Mouse (Mus musculus) kidney, adult 2 months (tissue): ENCODE results near the gene Mfap3. TPM values are rescaled to one million over a fixed set of nuclear protein-coding genes. Genes with fewer than 3 reads are reported as not detected.

Source experiments
- DNase-seq: peaks from one replicate; pipeline ENCODE4 v3.0.0; 2021
- H3K27ac ChIP-seq: fragments of 200-500 bp; 2 replicates; pipeline ENCODE4 v1.5.1; 2012; ENCODE audit warnings: low read depth, low read length, control low read depth, inconsistent platforms; ENCODE audit not compliant: insufficient read depth
- H3K27me3 ChIP-seq: fragments of 200-500 bp; replicated peaks from 2 replicates; pipeline ENCODE4 v1.6.1; 2012; ENCODE audit warnings: mild to moderate bottlenecking, moderate library complexity, low read length, inconsistent platforms; ENCODE audit not compliant: control insufficient read depth, insufficient read depth
- H3K36me3 ChIP-seq: fragments of 200-500 bp; 2 replicates; pipeline ENCODE4 v1.6.1; 2012; ENCODE audit warnings: mild to moderate bottlenecking, moderate library complexity, low read length, inconsistent platforms; ENCODE audit not compliant: control insufficient read depth, insufficient read depth
- H3K4me1 ChIP-seq: fragments of 200-500 bp; 2 replicates; pipeline ENCODE4 v1.6.1; 2011; ENCODE audit warnings: low read length; ENCODE audit not compliant: control insufficient read depth, insufficient read depth
- H3K4me3 ChIP-seq: fragments of 200-500 bp; 2 replicates; pipeline ENCODE4 v1.5.1; 2011; ENCODE audit warnings: mild to moderate bottlenecking, low read depth, low read length, control low read depth; ENCODE audit not compliant: insufficient read depth
- CTCF ChIP-seq: fragments of 200-500 bp; conservative IDR thresholded peaks from 2 replicates; pipeline ENCODE4 v1.5.1; 2011; ENCODE audit warnings: low read depth, mild to moderate bottlenecking, control low read depth, low read length, moderate library complexity, mixed read lengths; ENCODE audit not compliant: insufficient read depth, insufficient read length
- POLR2A ChIP-seq: fragments of 200-500 bp; IDR thresholded peaks from one replicate; pipeline ENCODE4 v1.6.1; 2011; ENCODE audit warnings: low read depth, low read length, control low read depth
- WGBS: fragments of 180-500 bp; shearing (Covaris S2); methylation state at CpG from one replicate; pipeline ENCODE4 v1.1.7; 2018; 5-methylcytosine and 5-hydroxymethylcytosine counted together
- polyA plus RNA-seq: library from polyadenylated mRNA; depleted of rRNA; stranded (reverse); fragments of >200 nt; gene quantifications from 2 replicates; pipeline ENCODE4 v1.2.3, GENCODE M21; 2012

Gene Mfap3
- polyA plus RNA-seq, 1 experiment, result 10.6 TPM

DNA sequence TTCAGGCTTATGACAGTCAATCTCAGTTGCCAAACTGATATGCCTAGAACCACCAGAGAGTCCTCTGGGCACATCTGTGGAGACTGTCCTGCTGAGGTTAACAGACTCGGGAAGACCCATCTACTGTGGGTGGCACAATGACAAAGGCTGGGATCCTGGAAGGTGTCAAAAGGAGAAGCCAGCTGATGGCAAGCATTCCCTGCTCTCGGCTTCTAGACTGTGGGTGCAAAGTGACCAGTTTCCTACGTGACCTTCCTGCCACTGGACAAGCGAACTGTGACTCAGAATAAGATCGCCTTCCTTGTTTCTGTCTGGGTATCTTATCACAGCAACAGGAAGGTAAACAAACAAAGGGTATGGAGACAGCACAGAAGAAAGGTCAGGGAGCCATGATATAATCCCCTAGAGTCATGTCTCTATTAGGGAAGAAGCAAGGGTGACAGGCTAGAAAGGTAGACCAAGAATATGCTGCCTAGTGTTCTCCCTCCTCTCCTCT, 1.5 kb upstream of the Mfap3 start:
- no peak overlapping the region for H3K4me3 ChIP-seq
- 0 out of 2 replicates have a peak, but pooled peaks cover 1% of the 10 kb centered on the region for H3K36me3 ChIP-seq
- no peak for TF ChIP-seq POLR2A
- TF ChIP-seq CTCF, result no peak
- no peaks in the 10 kb centered on the region; the same call in 1 of the 2 replicates for H3K4me1 ChIP-seq
- 46% methylated on average over 5 of the region's 5 CpGs for WGBS
- DNase-seq, result no peak
- no peak overlapping the region for H3K27ac ChIP-seq
- no peaks in the 10 kb centered on the region for H3K27me3 ChIP-seq

DNA sequence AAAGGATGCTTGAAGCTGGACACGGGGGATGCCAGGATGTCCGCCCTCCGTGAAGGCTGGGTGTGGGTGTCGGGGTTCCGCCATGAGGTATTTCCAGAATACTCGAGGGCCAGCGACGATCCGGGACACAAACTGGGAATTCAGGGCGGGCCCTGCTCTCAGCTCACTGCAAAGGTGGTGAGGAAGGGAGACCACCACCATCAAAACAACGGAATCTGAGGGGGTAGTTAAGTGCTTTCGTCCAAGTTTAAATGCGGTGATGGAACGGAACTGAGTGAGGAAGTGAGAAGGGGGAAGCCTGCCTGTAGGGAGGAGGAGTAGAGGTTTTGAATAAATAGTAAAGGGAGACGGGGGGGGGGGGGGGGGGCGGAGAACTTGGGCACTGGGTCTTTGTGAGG, 286 bp downstream of the Mfap3 start:
- DNase-seq, result no peak
- Histone ChIP-seq H3K27ac (no peak overlapping the region; the same call in 1 of the 2 replicates), H3K36me3 (no peaks in the 10 kb centered on the region), H3K4me3 (peak overlapping the region; percentile 97), H3K27me3 (no peaks in the 10 kb centered on the region), H3K4me1 (no peaks in the 10 kb centered on the region; the same call in 1 of the 2 replicates)
- TF ChIP-seq POLR2A (no peak), CTCF (no peak)
- WGBS, result 1% methylated on average over 16 of the region's 16 CpGs

DNA sequence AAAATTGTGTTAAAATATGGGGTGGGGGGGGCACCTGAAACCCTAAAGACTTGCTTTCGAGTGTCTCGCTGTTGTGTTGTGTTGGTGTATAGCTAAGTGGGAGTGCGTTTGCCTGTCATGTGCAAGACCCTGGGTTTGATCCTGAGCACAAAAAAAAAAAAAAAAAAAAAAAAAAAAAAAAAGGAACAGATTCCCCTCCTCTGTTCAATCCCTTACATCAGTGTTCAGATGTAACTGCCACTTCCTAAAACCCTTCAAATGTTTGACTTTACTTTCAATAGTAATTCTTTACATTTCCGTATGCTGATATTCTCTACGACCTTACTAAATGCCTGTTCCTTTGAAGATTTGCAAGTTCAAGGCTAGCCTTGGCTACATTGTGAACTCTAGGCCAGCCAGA, 840 bp downstream of the Mfap3 start:
- TF ChIP-seq POLR2A, result no peak
- TF ChIP-seq CTCF, result no peak
- WGBS, result 64% methylated on average over 5 of the region's 5 CpGs
- H3K4me3 ChIP-seq, result 0 out of 2 replicates have a peak overlapping the region, but pooled peaks have one; percentile 21
- H3K4me1 ChIP-seq, result peaks cover under 1% of the 10 kb centered on the region; the same call in 1 of the 2 replicates
- H3K36me3 ChIP-seq, result no peaks in the 10 kb centered on the region
- DNase-seq, result no peak
- no peak overlapping the region for H3K27ac ChIP-seq
- no peaks in the 10 kb centered on the region for H3K27me3 ChIP-seq

DNA sequence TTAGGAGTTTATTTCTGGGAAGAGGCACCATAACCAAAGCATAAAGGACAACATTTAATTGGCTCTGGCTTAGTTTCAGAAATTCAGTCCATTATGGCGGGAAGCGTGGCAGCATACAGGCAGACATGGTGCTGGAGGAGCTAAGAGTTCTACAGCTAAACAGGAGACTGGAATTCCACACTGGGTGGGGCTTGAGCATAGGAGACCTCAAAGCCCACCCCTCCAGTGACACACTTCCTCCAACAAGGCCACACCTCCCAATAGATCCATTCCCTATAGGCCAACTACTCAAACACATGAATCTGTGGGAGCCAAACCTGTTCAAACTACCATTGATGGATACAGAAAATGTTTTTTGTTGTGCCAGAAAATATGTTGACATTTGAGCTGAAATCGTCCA, 2.7 kb downstream of the Mfap3 start:
- no peak for TF ChIP-seq POLR2A
- TF ChIP-seq CTCF, result no peak

DNA sequence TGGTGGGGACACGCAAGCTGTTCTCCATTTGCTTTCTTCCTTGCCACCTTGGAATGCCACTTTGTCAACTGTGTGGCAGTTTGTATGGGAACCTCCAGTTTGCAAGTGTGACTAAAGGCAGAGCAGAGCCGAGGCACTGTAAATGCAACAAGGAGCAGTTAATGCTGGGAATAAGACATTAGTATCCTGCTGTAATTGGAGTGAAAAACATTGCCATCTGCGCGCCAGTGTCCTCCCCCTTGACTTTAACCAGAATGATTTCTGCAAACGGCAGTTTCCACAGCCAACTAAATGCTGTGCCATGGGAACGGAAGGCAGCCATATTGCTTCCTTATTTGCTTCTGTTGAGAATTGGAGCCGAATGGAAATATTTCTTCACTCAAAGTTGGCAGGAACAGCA, 3.6 kb downstream of the Mfap3 start:
- DNase-seq, result peak; percentile 17
- 83% methylated on average over 7 of the region's 7 CpGs for WGBS
- no peak overlapping the region for H3K27ac ChIP-seq
- peaks cover 5% of the 10 kb centered on the region; the same call in 1 of the 2 replicates for H3K4me1 ChIP-seq
- H3K27me3 ChIP-seq, result no peaks in the 10 kb centered on the region
- no peak overlapping the region for H3K4me3 ChIP-seq
- H3K36me3 ChIP-seq, result no peaks in the 10 kb centered on the region
- no peak for TF ChIP-seq POLR2A
- no peak for TF ChIP-seq CTCF

More for the DNA sequence above, 2.7 kb downstream of the Mfap3 start:
- no peak for DNase-seq
- Histone ChIP-seq H3K27me3 (no peaks in the 10 kb centered on the region), H3K36me3 (no peaks in the 10 kb centered on the region), H3K27ac (no peak overlapping the region), H3K4me3 (no peak overlapping the region), H3K4me1 (peaks cover 5% of the 10 kb centered on the region; the same call in 1 of the 2 replicates)
- WGBS, result 95% methylated on average over 3 of the region's 3 CpGs

DNA sequence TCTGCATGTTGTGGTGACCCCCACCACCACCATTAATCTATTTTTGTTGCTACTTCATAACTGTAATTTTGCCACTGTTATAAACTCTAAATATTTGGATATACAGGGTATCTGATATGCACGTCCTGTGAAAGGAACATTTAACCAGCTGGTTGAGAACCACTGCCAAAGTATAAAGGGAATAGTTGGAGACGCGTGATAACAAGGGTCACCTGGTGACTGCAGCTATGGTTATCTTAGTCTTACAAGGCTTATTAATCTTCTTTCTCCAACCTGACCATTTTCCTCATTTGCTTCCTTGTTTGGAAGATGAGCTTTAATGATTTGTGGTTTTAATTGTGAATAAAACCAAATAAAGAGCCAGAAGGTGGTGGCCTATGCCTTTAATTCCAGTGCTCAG, 5.0 kb downstream of the Mfap3 start:
- no peaks in the 10 kb centered on the region for H3K36me3 ChIP-seq
- WGBS, result 83% methylated on average over 3 of the region's 3 CpGs
- DNase-seq, result no peak
- no peak overlapping the region for H3K27ac ChIP-seq
- H3K4me1 ChIP-seq, result peaks cover 5% of the 10 kb centered on the region; the same call in 1 of the 2 replicates
- no peak overlapping the region for H3K4me3 ChIP-seq
- no peak for TF ChIP-seq CTCF
- no peak for TF ChIP-seq POLR2A
- H3K27me3 ChIP-seq, result no peaks in the 10 kb centered on the region

DNA sequence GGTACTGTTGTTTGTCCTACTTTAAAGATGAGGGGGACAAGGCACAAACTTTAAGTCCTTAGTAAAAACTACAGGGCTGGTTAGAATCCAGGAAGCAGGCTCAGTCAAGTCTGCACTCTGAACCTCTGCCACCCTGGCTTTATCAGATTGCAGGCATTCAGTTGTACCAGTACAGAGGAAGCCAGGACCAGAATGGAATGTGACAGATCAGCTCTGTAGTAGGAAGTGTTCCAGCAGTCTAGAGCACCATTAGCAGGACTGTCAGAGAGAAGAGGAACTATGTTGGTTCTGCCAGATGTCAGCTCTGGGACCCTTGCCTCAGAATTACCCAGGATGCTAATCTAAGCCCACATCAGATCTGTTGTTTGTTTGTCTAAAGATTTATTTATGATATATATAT, 6.1 kb downstream of the Mfap3 start:
- Histone ChIP-seq H3K4me3 (no peak overlapping the region), H3K27ac (peak overlapping the region; percentile 45; the same call in 1 of the 2 replicates), H3K4me1 (peaks cover 5% of the 10 kb centered on the region; the same call in 1 of the 2 replicates), H3K27me3 (no peaks in the 10 kb centered on the region), H3K36me3 (no peaks in the 10 kb centered on the region)
- TF ChIP-seq CTCF (no peak), POLR2A (no peak)
- DNase-seq, result peak; percentile 46

DNA sequence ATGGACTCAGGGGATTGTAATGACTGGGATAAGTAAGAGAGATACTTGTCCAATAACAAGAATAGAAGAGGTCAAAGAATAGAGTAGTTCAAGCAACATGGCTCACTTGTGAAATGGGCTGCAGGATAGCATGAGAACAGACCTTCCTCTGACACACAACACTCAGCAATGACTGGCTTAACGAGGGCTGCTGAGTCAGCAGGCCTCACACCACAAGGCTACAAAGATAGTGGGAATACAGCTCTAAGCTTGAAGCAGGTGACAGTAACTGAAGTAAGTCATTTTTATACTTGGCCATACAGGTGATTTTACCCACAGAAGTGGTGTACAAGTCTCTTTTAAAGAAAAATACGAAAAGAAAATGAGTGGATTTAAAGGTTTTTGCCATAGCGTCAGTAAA, 7.4 kb downstream of the Mfap3 start:
- H3K27me3 ChIP-seq, result no peaks in the 10 kb centered on the region
- 76% methylated on average over 3 of the region's 3 CpGs for WGBS
- H3K4me3 ChIP-seq, result no peak overlapping the region
- 0 out of 2 replicates have a peak, but pooled peaks cover 1% of the 10 kb centered on the region for H3K36me3 ChIP-seq
- DNase-seq, result no peak
- no peak overlapping the region for H3K27ac ChIP-seq
- peaks cover 5% of the 10 kb centered on the region; the same call in 1 of the 2 replicates for H3K4me1 ChIP-seq
- TF ChIP-seq POLR2A (no peak), CTCF (no peak)
